Mouse (Mus musculus) midbrain, postnatal 0 days (tissue): Measurements from ENCODE around the gene Vipr1. TPM values are rescaled to one million over a fixed set of nuclear protein-coding genes. Genes with fewer than 3 reads are reported as not detected.

ENCODE experiments used
- ATAC-seq: fragments of 200-750 bp; cut with Nextera tagmentation; 2 replicates; pipeline ENCODE4 v1.8.0; 2017; ENCODE audit warnings: moderate number of reproducible peaks, mild to moderate bottlenecking, moderate TSS enrichment, moderate library complexity; ENCODE audit not compliant: low FRiP score
- DNase-seq: peaks from one replicate; pipeline ENCODE4 v3.0.0-alpha.2; 2015; ENCODE audit warnings: low spot score
- H3K27ac ChIP-seq: fragments of 300-500 bp; sonication (generic); 2 replicates; pipeline ENCODE4 v1.5.1; 2014; ENCODE audit warnings: low read depth, mild to moderate bottlenecking, low read length, mixed read lengths
- H3K27me3 ChIP-seq: fragments of 300-500 bp; sonication (generic); 2 replicates; pipeline ENCODE4 v1.6.1; 2014; ENCODE audit warnings: low read length, control low read depth, mixed read lengths; ENCODE audit not compliant: insufficient read depth
- H3K36me3 ChIP-seq: fragments of 300-500 bp; sonication (generic); 2 replicates; pipeline ENCODE4 v1.6.1; 2014; ENCODE audit warnings: low read length, control low read depth, mixed read lengths; ENCODE audit not compliant: insufficient read depth
- H3K4me1 ChIP-seq: fragments of 300-500 bp; sonication (generic); 2 replicates; pipeline ENCODE4 v1.6.1; 2014; ENCODE audit warnings: mild to moderate bottlenecking, control low read depth, antibody characterized with exemption, low read length, mixed read lengths; ENCODE audit not compliant: insufficient read depth
- H3K4me2 ChIP-seq: fragments of 300-500 bp; sonication (generic); 2 replicates; pipeline ENCODE4 v1.6.1; 2014; ENCODE audit warnings: low read depth, mild to moderate bottlenecking, low read length, mixed read lengths; ENCODE audit not compliant: poor library complexity, severe bottlenecking
- H3K4me3 ChIP-seq: fragments of 300-500 bp; sonication (generic); 2 replicates; pipeline ENCODE4 v1.5.1; 2014; ENCODE audit warnings: low read depth, mild to moderate bottlenecking, low read length, moderate library complexity
- H3K9ac ChIP-seq: fragments of 300-500 bp; sonication (generic); replicated peaks from 2 replicates; pipeline ENCODE4 v1.6.1; 2014; ENCODE audit warnings: mild to moderate bottlenecking, low read length, moderate library complexity, mixed read lengths; ENCODE audit not compliant: poor library complexity, severe bottlenecking
- H3K9me3 ChIP-seq: fragments of 300-500 bp; sonication (generic); 2 replicates; pipeline ENCODE4 v1.6.1; 2016; ENCODE audit warnings: low read length, control low read depth
- CTCF ChIP-seq: IDR thresholded peaks from 2 replicates; pipeline ENCODE4 v1.5.1; 2016; ENCODE audit warnings: antibody characterized with exemption, mild to moderate bottlenecking
- WGBS: fragments of 180-500 bp; shearing (Covaris S2); extraction: QIAGEN DNeasy Blood & Tissue Kit; methylation state at CpG from one replicate; pipeline ENCODE4 v1.1.7; 2014; 5-methylcytosine and 5-hydroxymethylcytosine counted together
- polyA plus RNA-seq: library from polyadenylated mRNA; unstranded; fragments of >200 nt; fragmentation: Nextera tagmentation; extraction: Ambion mirVana; gene quantifications from 2 replicates; pipeline ENCODE4 v1.2.1, GENCODE M21; 2015
- total RNA-seq: library from RNA; depleted of rRNA; stranded (reverse); fragments of >200 nt; gene quantifications from 2 replicates; pipeline ENCODE4 v1.2.3, GENCODE M21; 2014; rRNA removed

The Vipr1 gene
- total and polyA plus RNA-seq, 2 experiments from 2014 or later, result 0.26 to 0.82 TPM

DNA sequence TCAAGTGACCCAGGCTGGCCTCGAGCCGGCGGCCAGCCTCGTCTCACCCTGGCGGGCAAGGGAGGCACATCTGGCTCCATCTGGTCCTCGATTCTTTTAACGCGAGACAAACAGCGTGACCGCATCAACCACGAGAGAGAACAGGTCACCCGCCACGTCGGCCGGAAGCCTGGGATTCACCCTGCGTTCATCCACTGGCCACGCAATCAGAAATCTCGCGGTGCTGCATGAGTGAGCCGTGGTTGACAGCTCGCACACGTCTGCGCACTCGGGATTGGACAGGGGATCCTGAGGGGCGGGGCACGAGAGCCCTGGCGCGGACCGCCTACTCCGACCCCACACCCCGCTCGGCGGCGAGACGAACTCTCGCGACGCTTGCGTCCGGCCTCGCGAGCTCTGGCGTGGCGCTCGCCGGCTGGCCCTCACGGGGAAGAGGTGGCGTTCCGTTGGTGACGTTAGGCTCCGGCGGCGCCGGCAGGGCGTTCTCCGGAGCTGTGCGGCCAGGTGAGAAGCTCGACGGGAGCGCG is 76.3 kb downstream of the Vipr1 start, which contains the start of gene Nktr:
Gene Nktr, plus strand, starts transcription at position 378 of the 527 bp plus-strand sequence.
- WGBS, result under 1% methylated on average over 54 of the region's 61 CpGs
- Histone ChIP-seq H3K27me3 (no peaks in the 10 kb centered on the region), H3K9ac (peak within 1 kb of the TSS; percentile 97)

DNA sequence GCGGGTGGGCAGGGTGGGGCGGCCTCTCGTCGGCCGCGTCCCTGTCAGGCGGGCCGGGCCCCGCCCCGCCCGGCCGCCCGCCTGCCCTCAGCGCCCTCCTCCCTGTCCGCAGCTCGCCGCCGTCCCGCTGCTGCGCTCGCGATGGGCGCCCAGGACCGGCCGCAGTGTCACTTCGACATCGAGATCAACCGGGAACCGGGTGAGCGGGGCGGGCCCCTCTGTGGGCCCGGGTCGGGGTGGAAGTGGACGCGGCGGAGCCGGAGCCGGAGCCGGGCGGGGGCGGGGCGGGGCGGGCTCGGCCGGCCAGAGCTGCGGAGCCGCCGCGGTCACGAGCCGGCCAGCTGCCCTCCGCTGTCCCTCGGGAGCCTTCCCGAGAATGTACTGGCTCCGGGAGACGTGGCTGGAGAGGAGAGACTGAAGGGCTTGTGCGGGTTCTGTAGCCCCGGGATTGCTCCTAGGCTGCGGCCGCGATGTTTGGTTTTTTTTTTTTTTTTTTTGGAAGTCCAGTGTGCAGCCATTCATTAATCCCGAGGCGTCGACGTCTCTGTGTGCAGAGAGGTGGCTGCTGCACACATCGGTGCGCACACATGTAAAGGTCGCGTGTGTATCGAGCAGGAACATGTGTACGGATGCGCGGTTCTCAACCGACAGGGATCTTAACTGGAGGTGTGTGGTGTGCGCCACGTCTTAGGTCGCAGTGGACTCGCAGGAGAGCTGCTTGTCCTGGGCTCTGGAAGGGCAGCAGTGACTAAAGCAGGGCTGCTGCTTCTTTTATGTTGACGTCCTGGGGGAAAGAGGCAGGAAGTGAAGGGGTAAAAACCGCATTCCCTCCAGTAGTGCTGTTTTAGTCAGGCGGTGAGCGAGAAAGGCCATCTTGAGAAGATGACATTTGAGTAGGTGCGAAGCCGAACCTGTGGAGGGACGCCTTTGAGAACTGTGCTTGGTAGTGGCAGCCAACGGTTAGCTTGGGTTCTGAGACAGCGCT is 77.1 kb downstream of the Vipr1 start:
- Histone ChIP-seq H3K9me3 (no peaks in the 10 kb centered on the region), H3K4me1 (peaks cover 6% of the 10 kb centered on the region; the same call in 1 of the 2 replicates), H3K9ac (peak overlapping the region; percentile 97), H3K27me3 (no peaks in the 10 kb centered on the region), H3K4me2 (peak overlapping the region; percentile 83), H3K36me3 (no peaks in the 10 kb centered on the region), H3K27ac (peak overlapping the region; percentile 97), H3K4me3 (peak overlapping the region; percentile 94)
- peak; percentile 66 for ATAC-seq
- no peak for TF ChIP-seq CTCF
- under 1% methylated on average over 59 of the region's 87 CpGs for WGBS
- peak; percentile 38 for DNase-seq

More for the DNA sequence above, 76.3 kb downstream of the Vipr1 start, which contains the start of gene Nktr:
- Histone ChIP-seq H3K9me3 (no peaks in the 10 kb centered on the region), H3K36me3 (no peaks in the 10 kb centered on the region), H3K4me3 (peak within 1 kb of the TSS; percentile 94), H3K4me2 (peak within 1 kb of the TSS; percentile 83), H3K4me1 (peaks cover 6% of the 10 kb centered on the region; the same call in 1 of the 2 replicates), H3K27ac (peak within 1 kb of the TSS; percentile 97)
- peak; percentile 58 for TF ChIP-seq CTCF
- DNase-seq, result peak; percentile 99
- ATAC-seq, result peak; percentile 99

Other genes starting within 250 kb of the Vipr1 start
- gene Cck, start 147.0 kb upstream of the Vipr1 start, total RNA-seq, result 87.3 and 185 TPM in 2 replicates
- 75.4 and 82.9 TPM in 2 replicates for gene Cck, start 147.0 kb upstream of the Vipr1 start, polyA plus RNA-seq
- gene Lyzl4, start 620 bp upstream of the Vipr1 start, total RNA-seq, result not detected in 2 replicates
- gene Lyzl4, start 620 bp upstream of the Vipr1 start, polyA plus RNA-seq, result 0.28 TPM in 1 of 2 replicates, not detected in the other
- 26.9 and 34.3 TPM in 2 replicates for gene Sec22c, start 62.8 kb downstream of the Vipr1 start, total RNA-seq
- 30.5 and 34.4 TPM in 2 replicates for gene Sec22c, start 62.8 kb downstream of the Vipr1 start, polyA plus RNA-seq
- gene Ss18l2, start 67.6 kb downstream of the Vipr1 start, total RNA-seq, result 51.4 and 59.6 TPM in 2 replicates
- 204 and 218 TPM in 2 replicates for gene Ss18l2, start 67.6 kb downstream of the Vipr1 start, polyA plus RNA-seq
- gene Nktr, start 76.5 kb downstream of the Vipr1 start, total RNA-seq, result 71.4 and 112 TPM in 2 replicates
- gene Nktr, start 76.5 kb downstream of the Vipr1 start, polyA plus RNA-seq, result 42.1 and 50.7 TPM in 2 replicates
- 55.4 and 59.7 TPM in 2 replicates for gene Zfp651, start 116.6 kb downstream of the Vipr1 start, total RNA-seq
- 21.3 and 22.8 TPM in 2 replicates for gene Zfp651, start 116.6 kb downstream of the Vipr1 start, polyA plus RNA-seq
- 1.3 and 1.7 TPM in 2 replicates for gene Klhl40, start 134.9 kb downstream of the Vipr1 start, total RNA-seq
- 2.9 and 3.2 TPM in 2 replicates for gene Klhl40, start 134.9 kb downstream of the Vipr1 start, polyA plus RNA-seq
- gene Hhatl, start 149.8 kb downstream of the Vipr1 start, total RNA-seq, result 1.2 and 1.5 TPM in 2 replicates
- gene Hhatl, start 149.8 kb downstream of the Vipr1 start, polyA plus RNA-seq, result 0.64 and 0.99 TPM in 2 replicates
- gene Ccdc13, start 196.7 kb downstream of the Vipr1 start, total RNA-seq, result 2.8 and 3.0 TPM in 2 replicates
- gene Ccdc13, start 196.7 kb downstream of the Vipr1 start, polyA plus RNA-seq, result 4.1 and 4.8 TPM in 2 replicates
- gene Higd1a, start 215.6 kb downstream of the Vipr1 start, total RNA-seq, result 30.6 and 42.8 TPM in 2 replicates
- 179 and 182 TPM in 2 replicates for gene Higd1a, start 215.6 kb downstream of the Vipr1 start, polyA plus RNA-seq